Mouse (Mus musculus): ENCODE data around the gene Tle3. TPM values are rescaled to one million over a fixed set of nuclear protein-coding genes. Genes with fewer than 3 reads are reported as not detected.

Tle3 gene
- polyA plus RNA-seq, 1 experiment = 63.9 TPM

GRCm38 (mm10) chr9:61435191-61435989 is 63.2 kb downstream of the Tle3 start:
- Histone ChIP-seq H3K4me1 (ENCODE audit: control insufficient read depth, insufficient read depth, low read length) (peaks cover 3% of the 10 kb centered on the region; the same call in 1 of the 2 replicates), H3K4me3 (ENCODE audit: insufficient read depth, low read length) (no peak overlapping the region), H3K27ac (ENCODE audit: insufficient read depth, low read length) (no peak overlapping the region)
- TF ChIP-seq POLR2A (IDR thresholded peaks at IDR 0.05; ENCODE audit: low read depth, low read length) = no peak
- no peak for TF ChIP-seq CTCF (IDR thresholded peaks at IDR 0.05; ENCODE audit: borderline replicate concordance, insufficient read depth, low read length)

GRCm38 (mm10) chr9:61436104-61436503 is 63.9 kb downstream of the Tle3 start:
- Histone ChIP-seq H3K4me1 (ENCODE audit: control insufficient read depth, insufficient read depth, low read length) (peaks cover 3% of the 10 kb centered on the region; the same call in 1 of the 2 replicates), H3K4me3 (ENCODE audit: insufficient read depth, low read length) (no peak overlapping the region), H3K27ac (ENCODE audit: insufficient read depth, low read length) (no peak overlapping the region)
- TF ChIP-seq POLR2A (IDR thresholded peaks at IDR 0.05; ENCODE audit: low read depth, low read length) (no peak), CTCF (IDR thresholded peaks at IDR 0.05; ENCODE audit: borderline replicate concordance, insufficient read depth, low read length) (no peak)

DNA sequence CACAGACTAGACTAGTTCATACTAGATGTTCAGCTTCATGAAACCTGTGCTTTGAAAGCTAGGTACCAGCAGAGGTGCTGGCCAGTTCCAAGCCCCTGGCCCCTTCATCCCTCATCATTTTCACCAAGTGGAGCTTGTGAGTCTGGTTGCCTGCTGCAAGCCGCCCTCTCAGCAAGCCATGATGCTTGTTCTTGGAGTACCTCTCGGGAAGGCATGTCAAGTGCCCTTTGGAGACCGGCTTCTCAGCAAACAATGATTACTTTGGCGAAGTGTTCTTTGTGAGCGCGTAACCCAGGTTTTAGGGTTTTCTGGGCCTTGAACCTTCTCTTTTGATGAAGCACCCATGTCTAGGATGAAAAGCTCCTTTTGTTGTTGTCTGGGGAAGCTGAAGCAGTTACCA is 64.6 kb downstream of the Tle3 start:
- Histone ChIP-seq H3K4me1 (ENCODE audit: control insufficient read depth, insufficient read depth, low read length) (peaks cover 3% of the 10 kb centered on the region; the same call in 1 of the 2 replicates), H3K27ac (ENCODE audit: insufficient read depth, low read length) (no peak overlapping the region), H3K4me3 (ENCODE audit: insufficient read depth, low read length) (no peak overlapping the region)
- TF ChIP-seq POLR2A (IDR thresholded peaks at IDR 0.05; ENCODE audit: low read depth, low read length) (no peak), CTCF (IDR thresholded peaks at IDR 0.05; ENCODE audit: borderline replicate concordance, insufficient read depth, low read length) (no peak)

DNA sequence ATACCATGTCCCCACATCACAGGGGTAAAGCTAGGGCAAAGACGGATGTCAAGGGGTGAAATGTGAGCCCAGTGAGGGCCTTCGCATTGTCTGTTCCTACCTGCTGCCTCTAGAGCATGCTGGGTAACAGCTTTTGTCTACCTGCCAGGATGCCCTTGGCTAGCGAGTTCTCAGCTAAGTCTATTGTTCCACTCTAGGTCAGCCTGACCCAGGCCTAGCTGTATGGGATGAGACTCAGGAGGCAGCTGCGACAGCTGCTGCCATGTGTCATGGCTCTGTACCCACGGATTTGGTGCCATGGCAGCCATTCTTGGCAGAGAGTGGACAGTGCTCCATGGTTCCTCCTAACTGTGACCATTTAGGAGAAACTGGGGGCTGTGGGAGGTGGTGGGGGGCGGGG is 66.9 kb downstream of the Tle3 start:
- no peak for TF ChIP-seq CTCF (IDR thresholded peaks at IDR 0.05; ENCODE audit: borderline replicate concordance, insufficient read depth, low read length)
- no peak for TF ChIP-seq POLR2A (IDR thresholded peaks at IDR 0.05; ENCODE audit: low read depth, low read length)
- Histone ChIP-seq H3K4me3 (ENCODE audit: insufficient read depth, low read length) (no peak overlapping the region), H3K27ac (ENCODE audit: insufficient read depth, low read length) (no peak overlapping the region), H3K4me1 (ENCODE audit: control insufficient read depth, insufficient read depth, low read length) (peaks cover 3% of the 10 kb centered on the region; the same call in 1 of the 2 replicates)

DNA sequence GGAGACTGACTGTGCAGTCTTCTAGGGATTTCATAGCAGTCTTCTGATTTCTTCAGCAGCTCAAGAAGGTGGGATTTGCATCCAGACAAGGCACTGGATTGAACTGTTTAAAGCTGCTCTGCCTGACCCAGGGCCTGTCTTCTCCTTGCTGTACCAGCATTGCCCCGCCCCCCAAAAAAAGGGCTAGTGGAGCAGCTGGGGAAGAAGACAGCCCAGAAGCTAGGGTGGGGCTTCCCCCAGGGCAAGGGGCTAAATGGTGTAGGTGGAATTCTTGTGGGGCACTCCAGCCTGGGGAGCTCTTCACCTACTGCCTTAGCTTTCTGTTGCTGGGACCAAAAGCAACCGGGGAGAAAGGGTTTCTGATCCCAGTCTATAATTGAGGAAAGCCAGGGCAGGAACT is 67.8 kb downstream of the Tle3 start:
- H3K27ac ChIP-seq (ENCODE audit: insufficient read depth, low read length) = no peak overlapping the region

GRCm38 (mm10) chr9:61441206-61441913 is 69.2 kb downstream of the Tle3 start:
- TF ChIP-seq POLR2A (IDR thresholded peaks at IDR 0.05; ENCODE audit: low read depth, low read length) (no peak), CTCF (IDR thresholded peaks at IDR 0.05; ENCODE audit: borderline replicate concordance, insufficient read depth, low read length) (no peak)
- no peak overlapping the region for H3K4me3 ChIP-seq (ENCODE audit: insufficient read depth, low read length)
- no peaks in the 10 kb centered on the region for H3K4me1 ChIP-seq (ENCODE audit: control insufficient read depth, insufficient read depth, low read length)
- H3K27ac ChIP-seq (ENCODE audit: insufficient read depth, low read length) = no peak overlapping the region

More for the DNA sequence above, 67.8 kb downstream of the Tle3 start:
- TF ChIP-seq POLR2A (IDR thresholded peaks at IDR 0.05; ENCODE audit: low read depth, low read length) (no peak), CTCF (IDR thresholded peaks at IDR 0.05; ENCODE audit: borderline replicate concordance, insufficient read depth, low read length) (no peak)
- no peak overlapping the region for H3K4me3 ChIP-seq (ENCODE audit: insufficient read depth, low read length)
- H3K4me1 ChIP-seq (ENCODE audit: control insufficient read depth, insufficient read depth, low read length) = peaks cover 3% of the 10 kb centered on the region; the same call in 1 of the 2 replicates

GRCm38 (mm10) chr9:61442951-61443630 is 70.9 kb downstream of the Tle3 start:
- H3K4me1 ChIP-seq (ENCODE audit: control insufficient read depth, insufficient read depth, low read length) = no peaks in the 10 kb centered on the region

GRCm38 (mm10) chr9:61445151-61445550 is 73.0 kb downstream of the Tle3 start:
- TF ChIP-seq POLR2A (IDR thresholded peaks at IDR 0.05; ENCODE audit: low read depth, low read length) (no peak), CTCF (IDR thresholded peaks at IDR 0.05; ENCODE audit: borderline replicate concordance, insufficient read depth, low read length) (no peak)
- H3K27ac ChIP-seq (ENCODE audit: insufficient read depth, low read length) = no peak overlapping the region
- H3K4me1 ChIP-seq (ENCODE audit: control insufficient read depth, insufficient read depth, low read length) = no peaks in the 10 kb centered on the region

More at GRCm38 (mm10) chr9:61442951-61443630, 70.9 kb downstream of the Tle3 start:
- H3K27ac ChIP-seq (ENCODE audit: insufficient read depth, low read length) = no peak overlapping the region
- H3K4me3 ChIP-seq (ENCODE audit: insufficient read depth, low read length) = no peak overlapping the region
- TF ChIP-seq POLR2A (IDR thresholded peaks at IDR 0.05; ENCODE audit: low read depth, low read length) (no peak), CTCF (IDR thresholded peaks at IDR 0.05; ENCODE audit: borderline replicate concordance, insufficient read depth, low read length) (no peak)

DNA sequence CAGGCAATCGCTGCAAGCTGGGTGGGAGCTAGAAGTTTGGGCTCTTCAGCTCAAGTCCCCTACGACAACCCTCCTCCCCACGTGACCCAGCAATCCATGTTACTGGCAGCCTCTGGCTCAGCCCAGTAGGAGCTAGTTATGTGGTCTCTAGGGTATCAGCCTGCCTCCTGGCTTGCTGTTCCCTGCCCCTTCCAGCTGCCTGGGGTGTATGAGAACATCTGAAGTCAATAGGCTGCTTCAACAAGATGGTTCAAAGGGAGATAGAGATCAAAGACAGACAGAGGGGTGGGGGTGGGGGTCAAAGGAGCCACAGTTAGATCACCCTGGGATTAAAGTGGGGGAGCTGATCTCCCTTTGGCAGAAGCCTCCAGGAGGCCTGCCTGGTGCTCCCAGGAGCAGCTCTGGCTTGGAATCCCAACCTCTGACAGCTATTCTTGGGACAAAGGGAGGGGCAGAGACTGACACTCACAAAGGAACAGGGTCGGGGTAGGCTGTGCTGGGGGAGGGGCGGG is 73.6 kb downstream of the Tle3 start:
- Histone ChIP-seq H3K4me3 (ENCODE audit: insufficient read depth, low read length) (no peak overlapping the region), H3K4me1 (ENCODE audit: control insufficient read depth, insufficient read depth, low read length) (no peaks in the 10 kb centered on the region), H3K27ac (ENCODE audit: insufficient read depth, low read length) (no peak overlapping the region)
- TF ChIP-seq POLR2A (IDR thresholded peaks at IDR 0.05; ENCODE audit: low read depth, low read length) (no peak), CTCF (IDR thresholded peaks at IDR 0.05; ENCODE audit: borderline replicate concordance, insufficient read depth, low read length) (no peak)

More at GRCm38 (mm10) chr9:61445151-61445550, 73.0 kb downstream of the Tle3 start:
- H3K4me3 ChIP-seq (ENCODE audit: insufficient read depth, low read length) = no peak overlapping the region

Measured in embryonic fibroblast, embryonic 13.5 days (primary cell).